Mouse (Mus musculus) 3134 (cell line): Measurements from ENCODE around the gene Plcz1.

Source experiments
- DNase-seq: peaks from one replicate; pipeline ENCODE4 v3.0.0-alpha.2; 2011; ENCODE audit warnings: low spot score; ENCODE audit not compliant: insufficient read length; ENCODE audit errors: extremely low read depth

Gene Plcz1

GRCm38 (mm10) chr6:139953596-139953995 lies 87.7 kb downstream of the Plcz1 start:
- no peak for DNase-seq

GRCm38 (mm10) chr6:139947106-139947879 lies 94.0 kb downstream of the Plcz1 start:
- no peak for DNase-seq
